Mouse (Mus musculus) C2C12 (cell line): ENCODE measurements at regions not wholly inside any gene's neighbourhood (a gene's known extent, or its start where the extent isn't known, plus 50 kb on each side); places are given as distances from the start of the nearest gene placed in this dataset.

Experiments
- H3K27me3 ChIP-seq: one replicate; pipeline ENCODE4 v1.6.1; 2011; ENCODE audit not compliant: control insufficient read depth, insufficient read depth, insufficient read length
- H3K36me3 ChIP-seq: one replicate; pipeline ENCODE4 v1.6.1; 2011; ENCODE audit not compliant: control insufficient read depth, insufficient read depth
- H3K4me3 ChIP-seq: one replicate; pipeline ENCODE4 v1.5.1; 2011; ENCODE audit warnings: mild to moderate bottlenecking, control low read depth; ENCODE audit not compliant: poor library complexity, insufficient read depth, severe bottlenecking
- H3K79me2 ChIP-seq: one replicate; pipeline ENCODE4 v1.6.1; 2011; ENCODE audit not compliant: control insufficient read depth, insufficient read depth
- H3K79me3 ChIP-seq: one replicate; pipeline ENCODE4 v1.6.1; 2011; ENCODE audit warnings: low read depth, control low read depth
- H3ac ChIP-seq: one replicate; pipeline ENCODE3; 2011; ENCODE audit warnings: low read depth; ENCODE audit not compliant: control insufficient read depth, insufficient read length
- CEBPB ChIP-seq: IDR thresholded peaks from one replicate; pipeline ENCODE4 v1.6.1; 2011; ENCODE audit warnings: low read depth, mild to moderate bottlenecking, control low read depth, moderate library complexity
- CTCF ChIP-seq: IDR thresholded peaks from one replicate; pipeline ENCODE4 v1.5.1; 2011; ENCODE audit not compliant: control insufficient read depth, insufficient read depth, insufficient read length
- FOSL1 ChIP-seq: IDR thresholded peaks from one replicate; pipeline ENCODE4 v1.8.0; 2011; ENCODE audit warnings: mild to moderate bottlenecking, low read length; ENCODE audit not compliant: poor library complexity, insufficient read depth, severe bottlenecking
- MAX ChIP-seq: IDR thresholded peaks from one replicate; pipeline ENCODE4 v1.6.1; 2011; ENCODE audit warnings: mild to moderate bottlenecking, control low read depth
- MYOD1 ChIP-seq: IDR thresholded peaks from one replicate; pipeline ENCODE4 v1.6.1; 2011; ENCODE audit warnings: low read depth; ENCODE audit not compliant: control insufficient read depth, insufficient read length
- MYOG ChIP-seq: IDR thresholded peaks from one replicate; pipeline ENCODE4 v1.6.1; 2011; ENCODE audit not compliant: control insufficient read depth, insufficient read length; ENCODE audit errors: extremely low read depth
- USF1 ChIP-seq: IDR thresholded peaks from one replicate; pipeline ENCODE4 v1.6.1; 2011; ENCODE audit warnings: low read depth, mild to moderate bottlenecking, control low read depth, moderate library complexity

DNA sequence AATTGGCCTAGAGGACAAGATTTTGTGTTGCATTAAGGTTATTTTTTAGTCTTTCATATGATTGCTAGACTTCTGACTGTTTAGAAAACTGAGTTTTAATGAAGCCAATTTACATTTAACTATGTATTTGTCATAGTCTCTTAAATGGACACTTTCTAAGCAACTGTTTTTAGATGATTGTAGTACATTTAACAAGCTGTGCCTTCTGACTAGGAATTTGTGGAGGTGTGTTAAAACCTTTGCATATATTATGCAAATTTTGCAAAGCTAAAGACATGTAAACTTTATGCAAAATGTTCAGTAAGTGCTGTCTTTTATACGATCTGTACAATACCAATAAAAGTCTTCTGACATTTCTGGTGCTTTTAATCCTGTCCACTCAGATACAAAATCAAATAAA, 171.9 kb downstream of the 4930544G11Rik start:
- H3K4me3 ChIP-seq, result no peak overlapping the region
- H3K79me3 ChIP-seq, result no peaks in the 10 kb centered on the region
- H3K36me3 ChIP-seq, result no peaks in the 10 kb centered on the region
- no peak overlapping the region for H3ac ChIP-seq
- TF ChIP-seq CEBPB, result no peak
- TF ChIP-seq USF1, result no peak
- TF ChIP-seq FOSL1, result no peak
- no peak for TF ChIP-seq MYOD1
- TF ChIP-seq MAX, result no peak
- TF ChIP-seq CTCF, result no peak
- no peak for TF ChIP-seq MYOG
- no peaks in the 10 kb centered on the region for H3K27me3 ChIP-seq
- H3K79me2 ChIP-seq, result no peaks in the 10 kb centered on the region

DNA sequence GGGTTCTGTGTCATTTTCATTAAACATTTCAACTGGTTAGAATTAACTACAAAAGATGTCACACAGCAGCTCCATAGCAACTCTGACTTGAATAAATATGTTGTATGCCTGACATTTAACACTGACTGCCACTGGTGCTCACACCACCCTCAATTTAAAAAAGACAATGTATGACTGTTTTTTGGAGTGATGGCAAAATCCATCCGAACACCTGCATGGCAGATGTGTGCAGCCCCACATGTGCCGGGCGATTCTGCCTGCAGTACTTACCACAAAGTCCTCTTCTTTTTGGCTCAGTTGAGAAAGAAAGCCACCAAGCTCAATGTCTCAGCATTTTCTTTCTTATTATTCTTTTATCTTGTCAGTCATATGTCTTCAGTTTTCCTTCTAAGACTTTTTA, 199.4 kb downstream of the 4930544G11Rik start:
- Histone ChIP-seq H3K4me3 (no peak overlapping the region), H3K79me3 (no peaks in the 10 kb centered on the region), H3K27me3 (no peaks in the 10 kb centered on the region), H3K36me3 (no peaks in the 10 kb centered on the region), H3ac (no peak overlapping the region), H3K79me2 (no peaks in the 10 kb centered on the region)
- TF ChIP-seq MYOG (no peak), CTCF (no peak)

DNA sequence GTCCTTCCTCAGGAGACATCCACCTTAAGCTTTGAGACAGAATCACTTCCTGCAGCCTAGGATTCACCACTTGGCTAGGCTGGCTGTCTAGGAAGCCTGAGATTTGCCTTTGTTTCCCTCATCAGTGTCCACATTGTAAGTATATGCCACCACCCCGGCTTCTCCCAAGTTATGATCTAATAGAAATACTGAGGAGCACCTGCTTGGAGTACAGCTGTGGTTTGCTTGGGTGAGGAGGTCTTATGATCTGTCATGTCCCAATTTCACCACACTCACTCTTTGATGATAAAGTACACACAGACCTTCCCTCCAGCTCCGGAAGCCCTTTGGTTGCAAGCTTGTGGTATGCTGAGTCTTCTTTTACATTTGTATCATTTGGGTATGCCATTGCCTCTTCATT, 202.4 kb downstream of the 4930544G11Rik start:
- Histone ChIP-seq H3K36me3 (no peaks in the 10 kb centered on the region), H3K27me3 (no peaks in the 10 kb centered on the region)
- TF ChIP-seq CEBPB, result no peak
- no peak for TF ChIP-seq MYOG
- TF ChIP-seq USF1, result no peak
- TF ChIP-seq FOSL1, result no peak
- TF ChIP-seq MYOD1, result no peak
- no peak for TF ChIP-seq MAX
- no peak for TF ChIP-seq CTCF

DNA sequence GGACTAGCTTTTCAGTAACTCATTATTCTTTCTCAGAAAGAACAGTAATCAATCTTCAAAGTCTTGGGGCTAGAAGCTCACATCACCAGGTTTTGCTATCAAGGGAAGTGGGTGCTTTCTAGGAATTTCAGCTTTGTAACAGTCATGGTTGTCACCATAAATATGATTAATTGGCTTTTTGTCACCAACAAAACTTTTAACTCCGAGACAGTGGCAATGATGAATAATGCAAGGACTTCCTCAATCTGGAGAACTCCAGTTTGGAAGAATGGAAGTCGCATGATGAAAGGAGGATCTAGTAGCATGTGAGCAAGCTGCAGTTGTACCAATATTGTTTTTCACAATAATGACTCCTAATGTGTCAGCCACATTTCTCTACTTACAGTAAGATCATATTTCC, 208.4 kb downstream of the 4930544G11Rik start:
- no peaks in the 10 kb centered on the region for H3K27me3 ChIP-seq
- H3ac ChIP-seq, result no peak overlapping the region
- no peaks in the 10 kb centered on the region for H3K36me3 ChIP-seq
- no peak overlapping the region for H3K4me3 ChIP-seq
- no peaks in the 10 kb centered on the region for H3K79me2 ChIP-seq
- H3K79me3 ChIP-seq, result no peaks in the 10 kb centered on the region
- TF ChIP-seq USF1, result no peak
- TF ChIP-seq MYOG, result no peak
- no peak for TF ChIP-seq FOSL1
- no peak for TF ChIP-seq CTCF
- no peak for TF ChIP-seq CEBPB
- TF ChIP-seq MYOD1, result no peak

More for the DNA sequence above, 202.4 kb downstream of the 4930544G11Rik start:
- H3K4me3 ChIP-seq, result no peak overlapping the region
- H3K79me2 ChIP-seq, result no peaks in the 10 kb centered on the region
- no peak overlapping the region for H3ac ChIP-seq
- no peaks in the 10 kb centered on the region for H3K79me3 ChIP-seq

DNA sequence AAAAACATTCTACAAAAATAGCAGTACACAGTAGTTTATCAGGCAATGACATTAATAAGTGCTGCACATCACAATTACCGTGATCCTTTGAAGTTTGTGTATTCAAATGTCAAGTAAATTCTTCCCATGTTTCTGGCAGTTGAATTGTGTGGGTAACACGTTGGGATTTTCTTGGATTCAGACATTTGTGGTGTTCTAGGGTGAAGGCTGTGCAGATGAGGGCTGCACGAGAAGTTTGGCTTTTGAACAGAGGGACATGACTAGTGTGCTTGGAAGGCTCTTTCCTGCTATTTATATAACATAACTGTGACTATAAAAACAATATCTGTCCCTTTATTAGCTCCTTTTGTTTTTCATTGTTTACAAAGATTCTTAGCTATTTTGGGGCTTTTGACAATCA, 216.5 kb downstream of the 4930544G11Rik start:
- Histone ChIP-seq H3K79me3 (no peaks in the 10 kb centered on the region), H3ac (no peak overlapping the region), H3K27me3 (no peaks in the 10 kb centered on the region), H3K79me2 (no peaks in the 10 kb centered on the region), H3K4me3 (no peak overlapping the region), H3K36me3 (no peaks in the 10 kb centered on the region)
- TF ChIP-seq FOSL1, result no peak

DNA sequence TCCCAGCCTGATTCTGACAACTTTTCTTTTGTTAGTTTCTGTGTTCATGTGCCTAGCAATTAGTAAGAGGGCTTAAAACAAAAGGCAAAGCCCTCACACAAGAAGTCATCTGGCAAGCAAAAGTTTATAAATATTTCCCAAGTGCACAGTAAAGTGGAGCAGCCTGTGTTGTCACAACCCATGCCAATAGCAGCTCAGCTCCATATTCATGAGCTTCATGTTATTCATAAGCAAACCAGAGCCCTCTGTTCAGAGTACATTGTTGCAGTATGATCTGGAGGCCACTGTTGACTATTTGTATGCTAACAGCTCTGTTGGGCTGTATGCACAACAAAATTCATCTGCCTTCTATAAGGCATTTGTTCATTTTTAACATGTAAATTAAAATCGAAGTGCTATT, 245.6 kb downstream of the 4930544G11Rik start:
- Histone ChIP-seq H3K36me3 (no peaks in the 10 kb centered on the region), H3K79me2 (no peaks in the 10 kb centered on the region), H3ac (no peak overlapping the region), H3K79me3 (no peaks in the 10 kb centered on the region), H3K4me3 (no peak overlapping the region), H3K27me3 (no peaks in the 10 kb centered on the region)
- no peak for TF ChIP-seq MYOD1
- TF ChIP-seq MYOG, result no peak
- no peak for TF ChIP-seq CEBPB
- no peak for TF ChIP-seq CTCF
- no peak for TF ChIP-seq MAX
- TF ChIP-seq FOSL1, result no peak
- TF ChIP-seq USF1, result no peak

DNA sequence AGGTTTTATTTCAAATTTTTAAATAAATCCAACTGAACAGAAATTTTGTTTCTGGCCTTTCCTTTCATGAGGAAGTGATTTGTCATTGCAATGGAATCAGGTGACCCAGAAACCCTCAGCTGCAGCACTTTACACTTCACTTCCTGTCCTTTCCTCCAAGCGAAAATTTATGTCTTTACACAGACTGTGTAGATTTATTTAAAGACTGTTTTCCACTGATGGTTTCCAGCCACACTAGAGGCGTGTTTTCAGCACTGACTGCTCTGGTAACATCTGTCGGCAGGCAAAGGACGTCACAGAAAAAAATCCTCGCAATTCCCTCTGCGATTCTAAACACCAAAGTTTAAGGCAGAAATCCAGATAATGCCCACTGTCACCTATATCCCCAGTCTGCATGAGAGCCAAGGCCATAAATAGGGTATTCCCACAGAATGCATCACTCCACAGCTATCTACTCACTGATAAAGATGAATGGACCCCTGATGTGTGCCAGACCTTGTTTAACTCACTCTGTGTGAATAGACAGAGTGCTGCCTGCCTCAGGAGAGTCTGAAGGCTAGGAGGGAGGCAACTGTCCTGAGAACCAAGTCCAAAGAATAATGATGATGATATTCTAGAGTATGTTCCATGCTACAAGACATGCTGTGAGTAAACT, 247.9 kb downstream of the 4930544G11Rik start:
- Histone ChIP-seq H3K36me3 (no peaks in the 10 kb centered on the region), H3ac (no peak overlapping the region), H3K79me2 (no peaks in the 10 kb centered on the region), H3K27me3 (no peaks in the 10 kb centered on the region), H3K4me3 (no peak overlapping the region), H3K79me3 (no peaks in the 10 kb centered on the region)
- TF ChIP-seq USF1 (no peak), MYOD1 (no peak), MYOG (no peak), MAX (no peak), CTCF (no peak), CEBPB (no peak), FOSL1 (no peak)
